17 mouse cellular contexts compared by ENCODE assay signal in genomic region chr2:124458028-124458427, GRCm38 (mm10).
"Had no signal": no experiment of that assay in that cellular context is flagged by ENCODE, and none has a peak within 500 bp of the region (broad histone marks: within the 10 kb centered on the region; RNA-seq: fewer than 3 reads in every experiment).

No protein-coding gene starts in this region.

- H3K9me3 ChIP-seq: intestine, embryonic 15.5 days; kidney, embryonic 15.5 days; limb, embryonic 12.5 days; limb, embryonic 15.5 days; midbrain, embryonic 12.5 days had no signal

- H3K9ac ChIP-seq: intestine, embryonic 15.5 days; kidney, embryonic 15.5 days; limb, embryonic 12.5 days; limb, embryonic 15.5 days; liver, embryonic 14.5 days; liver, postnatal 0 days; lung, embryonic 14.5 days; midbrain, embryonic 12.5 days had no signal

- H3K4me2 ChIP-seq: intestine, embryonic 15.5 days; kidney, embryonic 15.5 days; limb, embryonic 12.5 days; limb, embryonic 15.5 days; liver, embryonic 11.5 days; lung, embryonic 14.5 days; midbrain, embryonic 12.5 days had no signal

- H3K27me3 ChIP-seq: intestine, embryonic 15.5 days; kidney, embryonic 15.5 days; limb, embryonic 12.5 days; limb, embryonic 15.5 days had no signal

- H3K36me3 ChIP-seq: intestine, embryonic 15.5 days; kidney, embryonic 15.5 days; limb, embryonic 12.5 days; limb, embryonic 15.5 days; midbrain, embryonic 12.5 days had no signal

- ATAC-seq: intestine, embryonic 15.5 days; liver, postnatal 0 days; lung, postnatal 0 days; midbrain, embryonic 16.5 days had no signal

- H3K4me3 ChIP-seq: intestine, embryonic 15.5 days; kidney, embryonic 15.5 days; limb, embryonic 12.5 days; limb, embryonic 15.5 days; midbrain, embryonic 12.5 days had no signal

- H3K4me1 ChIP-seq: limb, embryonic 12.5 days; limb, embryonic 15.5 days; midbrain, embryonic 12.5 days had no signal

- H3K27ac ChIP-seq: intestine, embryonic 15.5 days; kidney, embryonic 15.5 days; limb, embryonic 12.5 days; limb, embryonic 15.5 days; liver, embryonic 14.5 days; macrophage; midbrain, embryonic 12.5 days had no signal

- DNase-seq: kidney, adult 11 months; left cerebral cortex, postnatal 4 days; liver, postnatal 0 days; lung, embryonic 14.5 days; thymus, adult 18-20 months; thymus, postnatal 14 days; thymus, postnatal 4 days had no signal
